ENCODE assay signal across 26 mouse cellular contexts in the genomic region with DNA sequence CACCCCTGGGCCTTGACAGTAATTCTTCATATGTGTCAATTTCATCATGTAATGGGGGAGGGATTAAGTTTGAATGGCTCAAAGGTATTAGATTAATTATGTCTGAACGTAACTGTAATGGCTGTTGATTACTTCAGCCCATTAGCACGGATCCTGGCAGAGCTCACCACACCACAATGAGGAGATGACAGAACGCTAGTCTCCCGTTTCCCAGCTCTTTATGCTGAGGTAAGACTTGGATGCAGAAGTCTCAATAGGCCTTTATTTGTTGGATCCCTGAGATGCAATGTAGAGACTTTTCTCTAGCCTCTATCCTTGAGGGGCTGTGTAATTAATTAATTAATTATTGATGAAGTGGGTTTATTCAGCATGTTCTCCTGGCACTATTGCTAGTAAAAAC.
"Had no signal": no experiment of that assay in that cellular context is flagged by ENCODE, and none has a peak within 500 bp of the region (broad histone marks: within the 10 kb centered on the region; RNA-seq: fewer than 3 reads in every experiment).

No protein-coding gene starts in this region.

- ATAC-seq: hindbrain, postnatal 0 days; intestine, embryonic 16.5 days; liver, embryonic 12.5 days had no signal

- H3K4me2 ChIP-seq: heart, embryonic 11.5 days; heart, embryonic 13.5 days; heart, embryonic 15.5 days; hindbrain, embryonic 13.5 days; hindbrain, embryonic 15.5 days; kidney, embryonic 15.5 days; limb, embryonic 13.5 days; limb, embryonic 15.5 days; liver, embryonic 12.5 days had no signal

- H3K9me3 ChIP-seq: heart, embryonic 13.5 days; heart, embryonic 15.5 days; hindbrain, embryonic 13.5 days; hindbrain, embryonic 15.5 days; kidney, embryonic 15.5 days; limb, embryonic 13.5 days; limb, embryonic 15.5 days; liver, embryonic 12.5 days had no signal

- DNase-seq: gastrocnemius, postnatal 14 days; heart, adult 11 months; heart, adult 2 months; heart, postnatal 14 days; heart, postnatal 36 days; kidney, adult 11 months; kidney, adult 2 months; kidney, adult 9 months; kidney, postnatal 14 days; kidney, postnatal 36 days; layer of hippocampus, adult 9-11 months; layer of hippocampus, postnatal 36 days; left cerebral cortex, postnatal 4 days had no signal

- H3K27me3 ChIP-seq: heart, embryonic 13.5 days; heart, embryonic 15.5 days; hindbrain, embryonic 13.5 days; hindbrain, embryonic 15.5 days; kidney, embryonic 15.5 days; limb, embryonic 13.5 days; limb, embryonic 15.5 days; liver, embryonic 12.5 days had no signal

- H3K4me1 ChIP-seq: heart, embryonic 15.5 days; liver, embryonic 12.5 days had no signal

- H3K36me3 ChIP-seq: heart, embryonic 13.5 days; heart, embryonic 15.5 days; hindbrain, embryonic 13.5 days; hindbrain, embryonic 15.5 days; kidney, embryonic 15.5 days; limb, embryonic 13.5 days; limb, embryonic 15.5 days; liver, embryonic 12.5 days had no signal

- H3K27ac ChIP-seq: heart, adult 2 months; heart, embryonic 13.5 days; heart, embryonic 15.5 days; hindbrain, embryonic 13.5 days; hindbrain, embryonic 15.5 days; hindbrain, postnatal 0 days; kidney, embryonic 15.5 days; kidney, postnatal 0 days; limb, embryonic 13.5 days; limb, embryonic 15.5 days; liver, embryonic 12.5 days; liver, embryonic 14.5 days had no signal

- H3K9ac ChIP-seq: heart, embryonic 13.5 days; heart, embryonic 15.5 days; hindbrain, embryonic 13.5 days; hindbrain, embryonic 15.5 days; kidney, embryonic 15.5 days; limb, embryonic 13.5 days; limb, embryonic 15.5 days; liver, embryonic 12.5 days; liver, embryonic 14.5 days had no signal

- H3K4me3 ChIP-seq: heart, adult 2 months; heart, embryonic 13.5 days; heart, embryonic 15.5 days; hindbrain, embryonic 13.5 days; hindbrain, embryonic 15.5 days; kidney, embryonic 15.5 days; limb, embryonic 13.5 days; limb, embryonic 15.5 days; liver, embryonic 12.5 days had no signal
